13 mouse cellular contexts compared by ENCODE assay signal in the genomic region with DNA sequence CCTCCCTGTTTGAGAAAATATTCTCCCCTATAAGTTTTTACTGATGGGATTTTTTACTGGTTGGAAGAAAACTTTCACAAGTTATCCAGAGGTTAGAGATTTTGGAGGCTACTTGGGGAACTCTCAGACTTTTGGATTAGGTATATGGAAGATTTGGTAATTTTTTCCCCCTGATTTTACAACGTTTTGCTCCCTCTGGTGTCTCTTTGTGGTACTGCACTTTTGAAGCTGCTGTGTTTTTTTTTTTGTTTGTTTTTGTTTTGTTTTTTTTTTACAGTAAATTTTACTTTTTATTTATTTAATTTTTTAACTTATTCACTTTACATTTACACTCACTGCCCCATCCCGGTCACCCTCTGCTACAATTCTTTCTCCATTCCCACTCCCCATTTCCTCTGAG. TPM values are rescaled to one million over a fixed set of nuclear protein-coding genes. Genes with fewer than 3 reads are reported as not detected.
A peak's percentile ranks its signal among the peaks of the same experiment; 100 is the strongest.
DNase-seq lines count a peak whose midpoint lies in the region; ATAC-seq lines count a peak whose summit lies in the region.
"Had no signal": no experiment of that assay in that cellular context is flagged by ENCODE, and none has a peak within 500 bp of the region (broad histone marks: within the 10 kb centered on the region; RNA-seq: fewer than 3 reads in every experiment).

No protein-coding gene starts in this region.

- no peak for ATAC-seq in kidney, embryonic 15.5 days (replicated peaks; ENCODE audit: low FRiP score)
- ATAC-seq in granulocyte monocyte progenitor cell, adult 5-6 weeks (replicated peaks; ENCODE audit: poor library complexity, severe bottlenecking), result no peak
- ATAC-seq: forebrain, embryonic 15.5 days; inflammation-experienced regulatory T-cells, adult 6 months had no signal

- H3K4me3 ChIP-seq in kidney, embryonic 15.5 days (replicated peaks), result no peak overlapping the region
- H3K4me3 ChIP-seq: forebrain, embryonic 15.5 days had no signal

- DNase-seq in embryo, embryonic 10.5 days (ENCODE audit: low spot score), result peak; percentile 15
- DNase-seq in embryo, embryonic 9.5 days (ENCODE audit: extremely low spot score), result no peak
- peak; percentile 1 for DNase-seq in kidney, postnatal 14 days
- peak; percentile 44 for DNase-seq in 3T3-L1 (ENCODE audit: low read depth, low spot score)
- DNase-seq in brain, adult 2 months (ENCODE audit: low read depth, low spot score), result peak; percentile 10
- DNase-seq in left cerebral cortex, postnatal 14 days (ENCODE audit: low spot score in 2 of 2), result no peak
- DNase-seq: cerebellum, adult 11-12 months had no signal

- H3K9me3 ChIP-seq in kidney, embryonic 15.5 days (replicated peaks), result no peaks in the 10 kb centered on the region
- H3K9me3 ChIP-seq: forebrain, embryonic 15.5 days; G1E had no signal

- H3K27ac ChIP-seq in kidney, embryonic 15.5 days, result no peak overlapping the region
- H3K27ac ChIP-seq: forebrain, embryonic 15.5 days; macrophage had no signal

- no peaks in the 10 kb centered on the region for H3K4me1 ChIP-seq in kidney, embryonic 15.5 days
- H3K4me1 ChIP-seq: forebrain, embryonic 15.5 days had no signal

- intact Hi-C loops in left cerebral cortex, postnatal 14 days (cut with DNase I), result no loop called here

- H3K27me3 ChIP-seq in kidney, embryonic 15.5 days, result no peaks in the 10 kb centered on the region
- H3K27me3 ChIP-seq: forebrain, embryonic 15.5 days had no signal

- H3K9ac ChIP-seq in kidney, embryonic 15.5 days, result no peak overlapping the region
- H3K9ac ChIP-seq: forebrain, embryonic 15.5 days had no signal

- H3K36me3 ChIP-seq in kidney, embryonic 15.5 days, result no peaks in the 10 kb centered on the region
- H3K36me3 ChIP-seq: forebrain, embryonic 15.5 days; G1E had no signal

- H3K4me2 ChIP-seq in kidney, embryonic 15.5 days, result no peak overlapping the region
- H3K4me2 ChIP-seq: forebrain, embryonic 15.5 days had no signal

- 37% methylated on average over 2 of the region's 2 CpGs for WGBS in kidney, embryonic 15.5 days

RNA-seq across cellular contexts. Expression of a gene that starts 26.8 kb away (rescaled TPM):
- 2.3 and 2.9 TPM in 2 replicates for polyA plus RNA-seq in kidney, embryonic 15.5 days (2015; fragmentation: Nextera tagmentation; extraction: Ambion mirVana)
- total RNA-seq in granulocyte monocyte progenitor cell, adult 5-6 weeks (2014; fragmentation: Nextera tagmentation), result 0.58 and 3.4 TPM in 2 replicates
- 0.13 and 0.36 TPM in 2 replicates for total RNA-seq in granulocyte monocyte progenitor cell, adult 5-6 weeks (2017)
- total RNA-seq in left cerebral cortex, postnatal 14 days (2021), result 10 to 100 TPM; 23.0 to 28.2 TPM

Comparison
In these comparisons a context has a peak if more than half of its experiments do, and no peak if none do; other contexts are left out.
1. DNase-seq: peak in embryo, embryonic 10.5 days (single experiment), kidney, postnatal 14 days (single experiment), 3T3-L1 (single experiment) and brain, adult 2 months (single experiment); none in embryo, embryonic 9.5 days (single experiment) and left cerebral cortex, postnatal 14 days (0 of 2).
2. RNA of a gene that starts 26.8 kb away (total RNA-seq): 23.0 to 28.2 TPM in left cerebral cortex, postnatal 14 days; 0.13 to 3.4 TPM in granulocyte monocyte progenitor cell, adult 5-6 weeks; every median in the first group is over 4 times any median in the second.